Mouse (Mus musculus) liver, embryonic 12.5 days (tissue): ENCODE measurements around the gene Gucy2d. TPM values are rescaled to one million over a fixed set of nuclear protein-coding genes. Genes with fewer than 3 reads are reported as not detected.

Source experiments
- ATAC-seq: fragments of 200-750 bp; cut with Nextera tagmentation; 2 replicates; pipeline ENCODE4 v1.8.0; 2017; ENCODE audit warnings: moderate number of reproducible peaks, mild to moderate bottlenecking, moderate library complexity
- H3K27ac ChIP-seq: fragments of 300-500 bp; sonication (generic); 2 replicates; pipeline ENCODE4 v1.5.1; 2016; ENCODE audit warnings: mild to moderate bottlenecking
- H3K27me3 ChIP-seq: fragments of 300-500 bp; sonication (generic); replicated peaks from 2 replicates; pipeline ENCODE4 v1.6.1; 2016; ENCODE audit warnings: mild to moderate bottlenecking, moderate library complexity
- H3K36me3 ChIP-seq: fragments of 300-500 bp; sonication (generic); 2 replicates; pipeline ENCODE4 v1.6.1; 2016; ENCODE audit warnings: mild to moderate bottlenecking, moderate library complexity
- H3K4me1 ChIP-seq: fragments of 300-500 bp; sonication (generic); 2 replicates; pipeline ENCODE4 v1.6.1; 2016
- H3K4me2 ChIP-seq: fragments of 300-500 bp; sonication (generic); 2 replicates; pipeline ENCODE4 v1.6.1; 2016; ENCODE audit warnings: mild to moderate bottlenecking, moderate library complexity
- H3K4me3 ChIP-seq: fragments of 300-500 bp; sonication (generic); 2 replicates; pipeline ENCODE4 v1.5.1; 2016; ENCODE audit warnings: mild to moderate bottlenecking, moderate library complexity
- H3K9ac ChIP-seq: fragments of 300-500 bp; sonication (generic); 2 replicates; pipeline ENCODE4 v1.6.1; 2016; ENCODE audit warnings: mild to moderate bottlenecking, moderate library complexity
- H3K9me3 ChIP-seq: fragments of 300-500 bp; sonication (generic); replicated peaks from 2 replicates; pipeline ENCODE4 v1.6.1; 2016; ENCODE audit warnings: mild to moderate bottlenecking, moderate library complexity
- WGBS: fragments of 180-500 bp; shearing (Covaris S2); methylation state at CpG from one replicate; pipeline ENCODE4 v1.1.7; 2016; ENCODE audit not compliant: insufficient replicate concordance; 5-methylcytosine and 5-hydroxymethylcytosine counted together
- polyA plus RNA-seq: library from polyadenylated mRNA; unstranded; fragments of >200 nt; fragmentation: Nextera tagmentation; extraction: Ambion mirVana; gene quantifications from 2 replicates; pipeline ENCODE4 v1.2.1, GENCODE M21; 2016

The Gucy2d gene
- polyA plus RNA-seq, 1 experiment from 2014 or later: not detected

DNA sequence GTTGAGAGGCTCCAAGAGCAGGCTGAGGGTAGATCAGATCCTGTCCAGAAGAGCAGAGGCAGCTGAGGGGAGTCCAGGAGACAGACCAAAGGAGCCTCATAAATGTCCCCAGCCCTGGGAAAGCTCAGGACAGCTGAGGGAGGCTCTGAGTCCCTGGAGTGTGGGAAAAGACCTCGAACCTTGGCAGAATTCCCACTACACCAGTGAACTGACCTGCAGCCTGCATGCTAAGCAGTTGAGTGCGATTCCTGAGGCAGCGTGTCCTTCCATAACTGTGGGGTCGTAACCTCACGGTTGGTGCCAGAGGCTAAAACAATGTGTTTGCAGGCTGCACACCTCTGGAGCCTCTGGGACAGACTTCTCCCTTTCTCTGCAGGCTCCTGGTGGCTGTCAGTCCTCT, 20.9 kb upstream of the Gucy2d start:
- ATAC-seq: no peak
- no peaks in the 10 kb centered on the region for H3K27me3 ChIP-seq
- H3K9me3 ChIP-seq: no peaks in the 10 kb centered on the region
- no peak overlapping the region for H3K27ac ChIP-seq
- H3K4me2 ChIP-seq: no peak overlapping the region
- H3K4me1 ChIP-seq: peaks cover 7% of the 10 kb centered on the region; the same call in 1 of the 2 replicates
- H3K36me3 ChIP-seq: no peaks in the 10 kb centered on the region
- no peak overlapping the region for H3K4me3 ChIP-seq
- WGBS: 71% methylated on average over 5 of the region's 5 CpGs
- no peak overlapping the region for H3K9ac ChIP-seq

DNA sequence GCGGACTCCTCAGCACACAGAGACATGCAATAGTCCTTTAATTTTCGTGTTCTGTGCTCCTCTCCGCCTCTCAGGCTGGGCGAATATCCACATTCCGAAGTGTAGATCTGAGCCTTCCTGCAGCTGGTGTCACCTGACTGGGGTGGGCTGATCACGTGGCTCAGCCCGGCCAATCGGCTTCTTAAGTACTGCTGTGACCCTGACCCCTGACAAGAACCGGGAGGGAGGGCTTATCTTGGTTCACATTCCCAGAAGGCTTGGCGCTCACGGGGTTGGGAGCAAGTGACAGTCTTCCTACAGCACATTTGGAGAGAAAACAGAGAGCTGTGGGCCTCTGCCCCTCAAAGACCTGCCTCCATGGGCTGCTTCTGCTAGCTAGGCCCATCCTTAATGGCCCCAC, 16.7 kb upstream of the Gucy2d start:
- Histone ChIP-seq H3K9me3 (no peaks in the 10 kb centered on the region), H3K4me2 (no peak overlapping the region), H3K4me1 (no peaks in the 10 kb centered on the region), H3K4me3 (no peak overlapping the region), H3K9ac (no peak overlapping the region), H3K36me3 (no peaks in the 10 kb centered on the region), H3K27me3 (0 out of 2 replicates have a peak, but pooled peaks cover 5% of the 10 kb centered on the region), H3K27ac (no peak overlapping the region)
- no peak for ATAC-seq
- WGBS: 59% methylated on average over 11 of the region's 11 CpGs

DNA sequence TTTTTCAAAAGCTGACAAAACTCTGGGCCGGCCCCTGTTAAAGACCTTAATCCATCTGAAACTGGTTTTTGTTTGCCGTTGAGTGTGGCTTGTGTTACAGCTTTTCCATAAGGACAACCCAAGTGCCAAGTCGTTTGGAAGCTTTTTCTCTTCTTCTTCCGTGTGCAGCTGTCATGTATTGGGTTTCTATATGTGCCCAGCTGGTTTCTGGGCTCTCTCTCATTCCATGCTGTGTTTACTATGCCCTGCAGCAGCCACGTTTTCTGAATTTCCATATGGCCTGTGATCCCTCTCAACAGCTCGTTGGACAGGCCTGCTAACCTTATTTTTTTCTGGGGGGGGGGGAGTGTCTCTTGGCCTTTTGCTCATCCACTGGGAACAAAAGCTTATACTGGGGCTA, 15.8 kb upstream of the Gucy2d start:
- Histone ChIP-seq H3K36me3 (no peaks in the 10 kb centered on the region), H3K27ac (no peak overlapping the region), H3K9ac (no peak overlapping the region), H3K9me3 (no peaks in the 10 kb centered on the region), H3K4me3 (no peak overlapping the region), H3K27me3 (peaks cover 5% of the 10 kb centered on the region; the same call in 1 of the 2 replicates), H3K4me1 (no peaks in the 10 kb centered on the region), H3K4me2 (no peak overlapping the region)
- WGBS: 62% methylated on average over 6 of the region's 6 CpGs
- no peak for ATAC-seq

DNA sequence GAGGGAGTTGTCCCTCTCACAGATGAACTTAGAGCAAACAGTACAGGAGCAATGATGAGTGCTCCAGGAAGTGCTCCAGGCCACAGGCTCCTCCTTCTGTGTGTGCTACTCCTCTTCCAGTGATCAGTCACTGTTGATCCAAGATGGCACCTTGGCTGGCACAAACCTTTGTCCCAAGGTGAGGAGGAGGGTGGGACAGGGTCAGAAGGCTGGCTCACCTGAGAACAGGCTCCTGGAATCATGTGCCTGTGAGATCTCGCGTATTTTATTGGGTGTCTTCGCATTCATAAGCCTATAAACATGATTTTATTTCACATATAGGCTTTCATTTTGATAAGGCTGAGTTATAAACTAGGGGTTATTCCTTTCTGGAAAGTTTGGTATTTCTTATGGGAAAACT, 14.7 kb upstream of the Gucy2d start:
- H3K4me3 ChIP-seq: no peak overlapping the region
- no peak overlapping the region for H3K4me2 ChIP-seq
- WGBS: 88% methylated on average over 3 of the region's 3 CpGs
- peaks cover 5% of the 10 kb centered on the region for H3K27me3 ChIP-seq
- H3K4me1 ChIP-seq: no peaks in the 10 kb centered on the region
- H3K9me3 ChIP-seq: no peaks in the 10 kb centered on the region
- H3K9ac ChIP-seq: no peak overlapping the region
- no peaks in the 10 kb centered on the region for H3K36me3 ChIP-seq
- no peak for ATAC-seq
- no peak overlapping the region for H3K27ac ChIP-seq

DNA sequence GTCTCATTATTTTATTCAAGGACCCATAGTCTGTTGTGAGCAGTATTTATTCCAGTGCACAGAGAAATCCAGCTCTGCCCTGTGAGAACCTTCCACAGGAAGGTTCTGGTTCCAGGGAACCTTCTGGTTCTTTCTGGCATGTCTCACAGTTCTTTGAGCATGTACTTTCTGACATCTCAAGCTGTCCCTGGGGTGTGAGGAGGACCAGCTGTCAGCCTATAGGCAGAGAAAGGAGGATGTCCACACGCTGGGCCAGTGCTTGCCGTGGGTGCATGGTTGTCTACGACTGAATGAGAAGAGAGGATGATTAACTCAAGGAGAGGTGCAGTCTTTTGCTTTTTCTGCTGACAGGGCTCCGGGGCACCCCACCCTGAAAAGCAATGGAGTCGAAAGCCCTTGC, 13.6 kb upstream of the Gucy2d start:
- no peak overlapping the region for H3K9ac ChIP-seq
- H3K9me3 ChIP-seq: no peaks in the 10 kb centered on the region
- no peak overlapping the region for H3K27ac ChIP-seq
- no peak for ATAC-seq
- H3K36me3 ChIP-seq: no peaks in the 10 kb centered on the region
- H3K27me3 ChIP-seq: peaks cover 6% of the 10 kb centered on the region
- WGBS: 58% methylated on average over 5 of the region's 5 CpGs
- H3K4me3 ChIP-seq: no peak overlapping the region
- no peaks in the 10 kb centered on the region for H3K4me1 ChIP-seq
- H3K4me2 ChIP-seq: no peak overlapping the region

DNA sequence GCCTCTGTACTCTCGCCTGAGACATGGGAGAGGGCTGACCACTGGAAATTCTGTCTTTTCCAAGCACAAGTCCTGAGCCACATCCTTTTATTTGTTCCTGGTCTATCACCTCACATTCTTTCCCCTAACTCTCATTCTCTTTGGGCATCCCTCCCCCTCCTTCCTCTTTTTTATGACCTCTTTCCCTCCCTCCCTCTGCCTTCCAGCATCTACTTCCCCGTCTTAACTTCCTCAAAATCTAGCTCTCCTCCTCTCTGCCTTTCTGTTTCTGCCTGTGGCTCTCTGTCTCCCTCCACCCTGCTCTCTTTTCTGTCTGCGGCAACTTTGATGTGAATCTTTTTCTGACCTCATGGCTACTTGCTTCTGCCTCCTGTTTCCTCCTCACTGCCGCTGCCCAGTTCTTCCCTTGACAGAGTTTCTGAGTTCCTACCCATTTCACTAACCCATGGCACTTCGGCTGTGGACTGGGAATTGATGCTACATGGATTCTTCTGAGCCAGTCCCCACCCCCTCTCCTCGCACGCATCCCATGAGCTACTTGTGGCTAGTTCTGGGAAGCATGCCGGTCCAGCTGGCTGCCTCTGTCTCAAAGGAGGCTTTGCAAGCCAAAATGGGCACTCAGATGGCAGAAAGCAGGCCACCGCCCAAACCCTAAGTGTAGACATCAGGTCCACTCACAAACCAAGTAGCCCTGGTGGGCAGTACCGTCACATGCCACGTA, 12.9 kb upstream of the Gucy2d start:
- no peak overlapping the region for H3K4me3 ChIP-seq
- 41% methylated on average over 11 of the region's 11 CpGs for WGBS
- H3K27ac ChIP-seq: no peak overlapping the region
- H3K4me1 ChIP-seq: no peaks in the 10 kb centered on the region
- ATAC-seq: no peak
- no peaks in the 10 kb centered on the region for H3K36me3 ChIP-seq
- peaks cover 8% of the 10 kb centered on the region for H3K27me3 ChIP-seq
- H3K4me2 ChIP-seq: no peak overlapping the region
- no peak overlapping the region for H3K9ac ChIP-seq
- H3K9me3 ChIP-seq: no peaks in the 10 kb centered on the region

DNA sequence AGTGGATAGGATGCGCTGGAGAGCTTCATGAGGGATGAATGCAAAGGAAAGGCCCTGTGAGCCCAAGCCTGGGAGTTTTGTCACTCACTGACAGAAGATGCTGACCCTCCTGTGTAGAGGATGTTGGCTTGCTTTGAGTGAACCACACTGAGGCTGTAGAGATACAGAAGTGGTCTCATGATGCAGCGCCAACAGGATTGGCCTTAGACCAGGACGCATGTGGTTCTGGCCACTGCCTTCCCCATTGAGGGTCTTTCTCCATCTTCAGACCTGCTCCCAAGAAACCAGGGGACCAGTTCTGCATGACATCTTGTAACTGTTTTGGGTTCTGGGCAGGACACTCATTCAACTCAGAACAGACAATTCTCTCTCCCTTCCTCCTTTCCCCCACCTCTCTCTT, 10.6 kb upstream of the Gucy2d start:
- Histone ChIP-seq H3K27me3 (peaks cover 8% of the 10 kb centered on the region), H3K4me1 (no peaks in the 10 kb centered on the region), H3K9ac (no peak overlapping the region), H3K4me3 (no peak overlapping the region), H3K4me2 (no peak overlapping the region), H3K9me3 (no peaks in the 10 kb centered on the region), H3K27ac (no peak overlapping the region), H3K36me3 (no peaks in the 10 kb centered on the region)
- 72% methylated on average over 3 of the region's 3 CpGs for WGBS
- ATAC-seq: no peak

DNA sequence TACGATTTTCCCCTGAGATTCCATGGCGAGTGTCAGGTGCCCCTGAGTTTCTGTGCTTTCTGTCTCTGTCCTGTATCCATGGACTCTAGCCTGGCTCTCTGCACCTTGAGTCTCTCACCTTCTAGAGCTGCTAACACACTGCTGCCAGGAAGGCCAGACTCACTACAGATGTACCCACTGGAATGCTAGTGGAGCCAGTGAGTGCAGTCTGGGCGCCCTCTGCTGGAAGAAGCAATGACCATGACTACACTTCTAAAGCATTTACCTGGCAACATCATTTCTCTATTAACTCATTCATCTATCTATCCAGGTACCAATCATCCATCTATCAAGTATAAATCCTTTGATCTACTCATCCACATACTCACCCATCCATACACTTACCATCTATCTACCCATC, 9.4 kb upstream of the Gucy2d start:
- no peak for ATAC-seq
- H3K36me3 ChIP-seq: no peaks in the 10 kb centered on the region
- WGBS: 55% methylated on average over 3 of the region's 3 CpGs

DNA sequence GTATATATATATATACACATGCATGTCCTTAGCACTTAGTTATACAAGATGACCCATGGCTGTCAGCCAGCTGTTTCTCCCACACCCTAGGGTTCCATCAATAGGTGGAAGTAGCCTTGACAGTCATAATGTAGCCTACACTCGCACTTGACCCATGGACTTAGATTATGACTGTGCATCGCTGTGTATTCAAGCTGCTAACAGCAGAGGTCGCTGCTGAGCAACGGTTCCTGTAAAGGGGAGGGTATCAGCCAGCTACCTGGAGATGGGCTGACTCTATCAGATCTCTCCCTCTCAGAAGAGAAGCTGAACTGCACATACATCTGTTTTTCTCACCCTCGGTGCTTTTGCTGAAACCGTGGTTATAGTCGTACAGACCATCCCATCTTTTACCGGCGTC, 2.6 kb upstream of the Gucy2d start:
- ATAC-seq: no peak
- Histone ChIP-seq H3K9me3 (no peaks in the 10 kb centered on the region), H3K27me3 (peaks cover 34% of the 10 kb centered on the region), H3K4me3 (no peak overlapping the region), H3K4me2 (no peak overlapping the region), H3K4me1 (no peaks in the 10 kb centered on the region), H3K36me3 (no peaks in the 10 kb centered on the region), H3K27ac (no peak overlapping the region), H3K9ac (no peak overlapping the region)
- 33% methylated on average over 9 of the region's 9 CpGs for WGBS

More for the DNA sequence above, 9.4 kb upstream of the Gucy2d start:
- no peak overlapping the region for H3K27ac ChIP-seq
- no peak overlapping the region for H3K4me2 ChIP-seq
- H3K9ac ChIP-seq: no peak overlapping the region
- H3K4me1 ChIP-seq: no peaks in the 10 kb centered on the region
- H3K9me3 ChIP-seq: no peaks in the 10 kb centered on the region
- peaks cover 17% of the 10 kb centered on the region for H3K27me3 ChIP-seq
- no peak overlapping the region for H3K4me3 ChIP-seq

DNA sequence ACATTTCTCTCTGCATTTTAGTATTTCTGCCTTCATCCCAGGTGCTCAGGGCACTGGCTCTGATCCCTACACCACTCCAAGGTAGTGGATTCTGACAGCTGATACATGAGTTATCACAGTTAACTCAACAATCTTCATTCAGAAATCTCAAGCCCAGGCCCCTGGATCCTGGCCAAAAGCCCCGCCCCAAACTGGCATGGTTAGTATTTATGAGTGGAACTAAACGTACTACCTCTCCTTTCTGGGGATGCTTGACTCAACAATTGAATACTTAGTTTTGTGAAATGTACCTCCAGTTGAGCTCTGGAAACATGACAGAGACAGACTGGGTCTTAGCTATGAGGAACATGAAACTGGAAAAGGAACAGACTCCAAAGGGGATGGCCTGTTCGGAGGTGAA, 6.7 kb downstream of the Gucy2d start:
- WGBS: 57% methylated on average over 3 of the region's 3 CpGs
- no peak overlapping the region for H3K4me3 ChIP-seq
- 0 out of 2 replicates have a peak, but pooled peaks cover 5% of the 10 kb centered on the region for H3K27me3 ChIP-seq
- H3K9ac ChIP-seq: no peak overlapping the region
- no peak for ATAC-seq
- H3K27ac ChIP-seq: no peak overlapping the region
- no peaks in the 10 kb centered on the region for H3K4me1 ChIP-seq
- H3K4me2 ChIP-seq: no peak overlapping the region
- H3K9me3 ChIP-seq: no peaks in the 10 kb centered on the region
- H3K36me3 ChIP-seq: no peaks in the 10 kb centered on the region

DNA sequence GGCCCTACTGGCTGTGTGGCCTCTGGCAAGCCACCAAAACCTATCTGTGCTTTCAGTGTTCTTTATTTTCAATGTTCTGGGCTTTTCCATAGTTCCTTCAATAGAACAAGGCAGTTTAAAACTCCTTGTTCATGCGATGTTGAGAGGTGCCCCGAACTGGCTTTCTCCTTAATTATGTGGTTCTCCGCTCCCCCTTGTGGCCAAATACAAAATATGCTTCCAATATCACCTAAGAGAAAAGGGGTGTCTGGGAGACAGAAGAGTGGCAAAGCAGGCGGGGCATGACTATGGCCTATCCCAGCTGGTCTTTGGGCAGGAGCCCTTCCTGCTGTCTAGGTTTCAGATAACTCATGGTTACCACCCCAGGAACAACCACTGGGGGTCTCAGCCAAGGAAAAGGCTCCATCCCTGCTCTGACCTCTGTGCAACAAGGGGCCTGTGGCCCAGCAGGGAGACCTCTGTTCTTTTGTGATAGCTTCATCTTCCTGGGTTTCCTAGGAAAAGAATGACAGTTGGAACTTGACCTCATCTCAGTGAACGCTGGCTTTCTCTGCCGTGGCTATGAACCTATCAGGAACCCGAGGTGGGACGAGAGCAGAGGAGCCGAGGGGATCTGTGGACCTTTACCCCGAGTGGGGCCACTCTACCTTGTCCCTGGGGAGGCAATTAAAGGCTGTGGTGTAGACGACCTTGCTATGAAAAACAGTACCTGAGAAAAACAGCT, 7.5 kb downstream of the Gucy2d start:
- Histone ChIP-seq H3K4me2 (no peak overlapping the region), H3K9me3 (no peaks in the 10 kb centered on the region), H3K27ac (no peak overlapping the region), H3K9ac (no peak overlapping the region), H3K4me1 (no peaks in the 10 kb centered on the region), H3K36me3 (no peaks in the 10 kb centered on the region), H3K27me3 (no peaks in the 10 kb centered on the region), H3K4me3 (no peak overlapping the region)
- ATAC-seq: no peak
- WGBS: 51% methylated on average over 11 of the region's 11 CpGs

DNA sequence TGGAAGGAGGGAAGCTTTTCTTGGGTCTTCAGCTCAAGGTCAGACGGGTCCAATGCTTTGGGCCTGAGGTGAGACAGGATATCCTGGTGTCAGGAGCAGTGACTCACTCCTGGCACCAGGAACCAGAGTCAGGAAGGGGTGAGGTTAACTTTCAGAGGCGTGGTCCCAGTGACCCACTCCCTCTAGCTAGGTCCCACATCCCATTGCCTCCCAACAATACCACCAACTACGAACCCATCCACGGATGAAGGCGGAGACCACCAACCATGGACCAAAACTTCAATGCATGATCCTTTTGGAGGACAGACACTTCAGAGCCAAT, 8.1 kb downstream of the Gucy2d start:
- no peaks in the 10 kb centered on the region for H3K4me1 ChIP-seq
- WGBS: 70% methylated on average over 5 of the region's 5 CpGs
- 0 out of 2 replicates have a peak, but pooled peaks cover 5% of the 10 kb centered on the region for H3K27me3 ChIP-seq
- H3K4me2 ChIP-seq: no peak overlapping the region
- H3K9ac ChIP-seq: no peak overlapping the region
- no peak for ATAC-seq
- H3K27ac ChIP-seq: no peak overlapping the region
- no peaks in the 10 kb centered on the region for H3K36me3 ChIP-seq
- no peak overlapping the region for H3K4me3 ChIP-seq
- H3K9me3 ChIP-seq: no peaks in the 10 kb centered on the region
